Mouse (Mus musculus) liver, embryonic 16.5 days (tissue): ENCODE measurements around the gene Zfp148. TPM values are rescaled to one million over a fixed set of nuclear protein-coding genes. Genes with fewer than 3 reads are reported as not detected.
A peak's percentile ranks its signal among the peaks of the same experiment; 100 is the strongest.
"Not testable (repeated sequence)": the region's sequence is repeated elsewhere in the genome, so short reads cannot be mapped to it uniquely, and the experiment has no call there.

Experiments
- ATAC-seq: fragments of 200-750 bp; cut with Nextera tagmentation; 2 replicates; pipeline ENCODE4 v1.8.0; 2017; ENCODE audit warnings: low read depth, mild to moderate bottlenecking, moderate number of reproducible peaks, moderate library complexity
- H3K27ac ChIP-seq: fragments of 300-500 bp; sonication (generic); 2 replicates; pipeline ENCODE4 v1.5.1; 2014; ENCODE audit warnings: mild to moderate bottlenecking, low read length
- H3K27me3 ChIP-seq: fragments of 300-500 bp; sonication (generic); 2 replicates; pipeline ENCODE4 v1.6.1; 2014; ENCODE audit warnings: low read depth, low read length, mixed read lengths; ENCODE audit not compliant: control insufficient read depth, insufficient read depth
- H3K36me3 ChIP-seq: fragments of 300-500 bp; sonication (generic); 2 replicates; pipeline ENCODE4 v1.6.1; 2014; ENCODE audit warnings: mild to moderate bottlenecking; ENCODE audit not compliant: control insufficient read depth, insufficient read depth
- H3K4me1 ChIP-seq: fragments of 300-500 bp; sonication (generic); 2 replicates; pipeline ENCODE4 v1.6.1; 2014; ENCODE audit warnings: low read depth, low read length, mixed read lengths; ENCODE audit not compliant: control insufficient read depth
- H3K4me2 ChIP-seq: fragments of 300-500 bp; sonication (generic); 2 replicates; pipeline ENCODE4 v1.6.1; 2014; ENCODE audit warnings: low read depth, low read length, mixed read lengths
- H3K4me3 ChIP-seq: fragments of 300-500 bp; sonication (generic); 2 replicates; pipeline ENCODE4 v1.5.1; 2014; ENCODE audit warnings: low read depth, mild to moderate bottlenecking, low read length
- H3K9ac ChIP-seq: fragments of 300-500 bp; sonication (generic); 2 replicates; pipeline ENCODE4 v1.6.1; 2014; ENCODE audit warnings: low read depth, low read length
- H3K9me3 ChIP-seq: fragments of 300-500 bp; sonication (generic); replicated peaks from 2 replicates; pipeline ENCODE4 v1.6.1; 2016; ENCODE audit warnings: low read length; ENCODE audit not compliant: control insufficient read depth
- WGBS: fragments of 180-500 bp; shearing (Covaris S2); extraction: QIAGEN DNeasy Blood & Tissue Kit; methylation state at CpG from one replicate; pipeline ENCODE4 v1.1.7; 2014; ENCODE audit not compliant: insufficient replicate concordance; 5-methylcytosine and 5-hydroxymethylcytosine counted together
- polyA plus RNA-seq: library from polyadenylated mRNA; unstranded; fragments of >200 nt; fragmentation: Nextera tagmentation; extraction: Ambion mirVana; gene quantifications from 2 replicates; pipeline ENCODE4 v1.2.1, GENCODE M21; 2015

Gene Zfp148
- polyA plus RNA-seq, 1 experiment from 2014 or later = 11.4 TPM

- no peaks in the 10 kb centered on the region for H3K27me3 ChIP-seq
- ATAC-seq = no peak
- no peak overlapping the region for H3K27ac ChIP-seq
- no peak overlapping the region for H3K4me3 ChIP-seq
- no peaks in the 10 kb centered on the region for H3K36me3 ChIP-seq
- no peaks in the 10 kb centered on the region for H3K9me3 ChIP-seq
- H3K9ac ChIP-seq = no peak overlapping the region
- 62% methylated on average over 5 of the region's 5 CpGs for WGBS
- peaks cover 2% of the 10 kb centered on the region; the same call in 1 of the 2 replicates for H3K4me1 ChIP-seq
- H3K4me2 ChIP-seq = no peak overlapping the region
Observed at GRCm38 (mm10) chr16:33376266-33376665, 4.4 kb upstream of the Zfp148 start.

DNA sequence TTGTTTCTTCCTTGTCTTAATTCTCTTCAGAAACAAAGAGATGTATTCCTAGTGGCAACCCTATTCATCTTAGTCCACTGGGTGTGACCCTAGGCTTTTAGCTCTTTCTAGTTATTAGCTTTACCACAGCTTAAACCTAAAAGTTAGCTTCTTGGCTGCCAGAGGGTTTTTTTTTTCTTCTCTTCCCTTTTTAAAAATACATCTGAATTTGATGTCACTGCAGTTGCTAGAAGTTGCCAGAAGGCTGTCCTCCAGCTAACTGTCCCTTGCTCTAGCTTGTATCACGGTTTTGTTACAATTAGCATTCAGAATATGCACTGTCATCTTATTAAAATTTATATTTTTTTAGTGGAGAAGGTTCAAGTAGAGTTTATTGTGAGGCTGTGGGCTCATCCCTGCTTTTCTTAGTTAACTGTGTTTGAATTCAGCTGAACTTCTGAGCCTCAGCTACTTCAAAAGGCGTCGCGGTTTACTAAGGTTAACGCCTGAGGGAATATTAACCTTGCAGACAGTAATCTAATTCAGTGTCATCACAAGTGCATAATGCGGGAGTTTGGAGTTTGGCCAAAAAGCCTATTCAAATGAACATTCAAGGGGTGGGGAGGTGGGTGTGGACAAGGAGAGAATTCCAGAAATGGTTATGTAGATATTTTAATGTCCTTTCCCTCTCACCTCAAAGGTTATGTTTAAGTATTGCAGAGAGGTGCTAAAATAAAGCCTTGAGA, 1.3 kb upstream of the Zfp148 start:
- Histone ChIP-seq H3K9me3 (no peaks in the 10 kb centered on the region), H3K4me3 (peak overlapping the region; percentile 94), H3K4me2 (peak overlapping the region; percentile 64), H3K9ac (peak overlapping the region; percentile 93; the same call in 1 of the 2 replicates), H3K4me1 (peaks cover 14% of the 10 kb centered on the region), H3K36me3 (no peaks in the 10 kb centered on the region), H3K27ac (no peak overlapping the region), H3K27me3 (no peaks in the 10 kb centered on the region)
- WGBS = 74% methylated on average over 6 of the region's 6 CpGs
- no peak for ATAC-seq

DNA sequence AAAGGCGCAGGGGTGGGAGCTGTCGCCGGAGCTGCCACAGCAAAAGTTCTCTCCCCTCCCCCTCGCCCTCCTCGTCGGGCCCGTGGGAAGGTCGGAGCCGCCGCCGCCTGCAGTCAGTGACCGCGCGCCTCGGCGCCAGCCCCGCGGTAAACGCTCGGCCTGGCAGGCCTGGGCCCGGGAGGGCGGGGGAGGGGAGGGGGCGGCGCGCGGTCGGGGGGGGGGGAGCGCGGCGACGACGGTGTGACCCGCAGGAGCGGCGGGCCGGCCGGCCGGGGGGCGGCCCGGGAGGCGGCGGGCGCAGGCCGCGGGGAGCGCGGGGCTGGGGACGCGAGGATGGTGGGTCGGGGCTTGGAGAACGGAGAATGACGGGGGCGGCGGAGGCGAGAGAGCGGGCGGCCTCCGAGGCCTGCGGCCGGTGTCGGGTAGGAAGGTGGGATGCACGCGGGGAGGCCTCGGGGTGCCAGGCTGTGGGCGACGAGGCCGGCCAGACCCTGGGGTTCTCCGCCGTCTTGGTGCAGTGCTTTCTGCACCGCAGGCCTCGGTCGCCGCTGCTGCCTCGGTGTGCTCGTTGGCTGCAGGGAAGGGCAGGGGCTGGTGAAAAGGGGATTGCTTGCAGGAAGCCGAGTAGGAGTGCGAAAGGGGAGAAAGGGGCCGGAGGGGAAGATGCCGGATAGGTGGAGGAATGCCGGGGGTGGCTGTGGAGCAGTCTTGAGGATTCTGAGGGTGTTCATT, 412 bp downstream of the Zfp148 start:
- WGBS = under 1% methylated on average over 31 of the region's 80 CpGs
- peak overlapping the region; percentile 74 for H3K27ac ChIP-seq
- H3K9me3 ChIP-seq = no peaks in the 10 kb centered on the region
- H3K9ac ChIP-seq = peak overlapping the region; percentile 93
- H3K4me3 ChIP-seq = peak overlapping the region; percentile 94
- peak; percentile 74 for ATAC-seq
- peak overlapping the region; percentile 88 for H3K4me2 ChIP-seq
- H3K36me3 ChIP-seq = no peaks in the 10 kb centered on the region
- H3K4me1 ChIP-seq = peaks cover 14% of the 10 kb centered on the region
- H3K27me3 ChIP-seq = no peaks in the 10 kb centered on the region

GRCm38 (mm10) chr16:33381614-33382245, 1.1 kb downstream of the Zfp148 start:
- ATAC-seq = no peak

GRCm38 (mm10) chr16:33382341-33382740, 1.7 kb downstream of the Zfp148 start:
- Histone ChIP-seq H3K4me3 (peak overlapping the region; percentile 94), H3K36me3 (no peaks in the 10 kb centered on the region), H3K4me2 (peak overlapping the region; percentile 88), H3K4me1 (peaks cover 17% of the 10 kb centered on the region), H3K9ac (peak overlapping the region; percentile 93), H3K27ac (no peak overlapping the region; the same call in 1 of the 2 replicates), H3K27me3 (no peaks in the 10 kb centered on the region), H3K9me3 (no peaks in the 10 kb centered on the region)
- WGBS = 18% methylated on average over 4 of the region's 4 CpGs
- ATAC-seq = no peak

More at GRCm38 (mm10) chr16:33381614-33382245, 1.1 kb downstream of the Zfp148 start:
- 2% methylated on average over 18 of the region's 18 CpGs for WGBS
- no peaks in the 10 kb centered on the region for H3K36me3 ChIP-seq
- no peaks in the 10 kb centered on the region for H3K27me3 ChIP-seq
- H3K4me3 ChIP-seq = peak overlapping the region; percentile 94
- H3K9ac ChIP-seq = peak overlapping the region; percentile 93
- peaks cover 15% of the 10 kb centered on the region for H3K4me1 ChIP-seq
- H3K9me3 ChIP-seq = no peaks in the 10 kb centered on the region
- H3K27ac ChIP-seq = peak overlapping the region; percentile 74
- H3K4me2 ChIP-seq = peak overlapping the region; percentile 88

- Histone ChIP-seq H3K36me3 (no peaks in the 10 kb centered on the region), H3K4me2 (no peak overlapping the region), H3K4me1 (peaks cover 17% of the 10 kb centered on the region), H3K27ac (no peak overlapping the region), H3K4me3 (no peak overlapping the region), H3K9ac (no peak overlapping the region), H3K27me3 (no peaks in the 10 kb centered on the region), H3K9me3 (no peaks in the 10 kb centered on the region)
- no peak for ATAC-seq
- WGBS = 96% methylated on average over 3 of the region's 3 CpGs
Observed at GRCm38 (mm10) chr16:33383584-33383983, 2.9 kb downstream of the Zfp148 start.

DNA sequence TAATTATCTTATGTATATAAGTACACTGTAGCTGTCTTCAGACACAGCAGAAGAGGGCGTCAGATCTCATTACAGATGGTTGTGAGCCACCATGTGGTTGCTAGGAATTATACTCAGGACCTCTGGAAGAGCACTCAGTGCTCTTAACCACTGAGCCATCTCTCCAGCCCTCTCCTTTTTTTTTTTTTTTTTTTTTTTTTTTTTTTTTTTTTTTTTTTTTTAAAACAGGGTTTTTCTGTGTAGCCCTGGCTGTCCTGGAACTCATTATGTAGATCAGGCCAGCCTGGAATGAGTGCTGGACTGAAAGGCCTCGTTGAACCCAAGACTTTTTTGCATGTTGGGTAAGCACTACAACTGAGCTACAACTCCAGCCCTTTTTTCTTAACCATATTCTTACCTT, 3.4 kb downstream of the Zfp148 start:
- not testable (repeated sequence) for H3K27ac ChIP-seq, H3K36me3 ChIP-seq, H3K9ac ChIP-seq, H3K4me2 ChIP-seq, H3K27me3 ChIP-seq, ATAC-seq, H3K9me3 ChIP-seq, H3K4me3 ChIP-seq
- peaks cover 17% of the 10 kb centered on the region for H3K4me1 ChIP-seq
- 68% methylated on average over 2 of the region's 2 CpGs for WGBS

- Histone ChIP-seq H3K4me3 (no peak overlapping the region), H3K4me1 (peaks cover 9% of the 10 kb centered on the region), H3K9ac (no peak overlapping the region), H3K27ac (no peak overlapping the region), H3K9me3 (no peaks in the 10 kb centered on the region), H3K27me3 (no peaks in the 10 kb centered on the region), H3K36me3 (no peaks in the 10 kb centered on the region), H3K4me2 (no peak overlapping the region)
- WGBS = 60% methylated on average over 2 of the region's 2 CpGs
- no peak for ATAC-seq
Observed at GRCm38 (mm10) chr16:33387013-33387412, 6.4 kb downstream of the Zfp148 start.
